Mouse (Mus musculus) lung, postnatal 0 days (tissue): ENCODE measurements around the gene Pygm.

Experiments used
- CTCF ChIP-seq: IDR thresholded peaks from 2 replicates; pipeline ENCODE4 v1.5.1; 2016; ENCODE audit warnings: antibody characterized with exemption, mild to moderate bottlenecking
- EP300 ChIP-seq: IDR thresholded peaks from 2 replicates; pipeline ENCODE4 v1.6.1; 2016; ENCODE audit warnings: antibody characterized with exemption, mild to moderate bottlenecking, control low read depth

- TF ChIP-seq EP300: no peak
- no peak for TF ChIP-seq CTCF
Observed at GRCm38 (mm10) chr19:6361291-6361690, 22.9 kb upstream of the Pygm start.
